Mouse (Mus musculus) adrenal gland, adult 18-20 months (tissue): ENCODE measurements at regions not wholly inside any gene's neighbourhood (a gene's known extent, or its start where the extent isn't known, plus 50 kb on each side); places are given as distances from the start of the nearest gene placed in this dataset.
"Not testable (repeated sequence)": the region's sequence is repeated elsewhere in the genome, so short reads cannot be mapped to it uniquely, and the experiment has no call there.

Experiments
- DNase-seq, 2 experiments: peaks; one replicate each; pipeline ENCODE4 v3.0.0; 2021 to 2022; ENCODE audit warnings: low spot score in 2 of 2

DNA sequence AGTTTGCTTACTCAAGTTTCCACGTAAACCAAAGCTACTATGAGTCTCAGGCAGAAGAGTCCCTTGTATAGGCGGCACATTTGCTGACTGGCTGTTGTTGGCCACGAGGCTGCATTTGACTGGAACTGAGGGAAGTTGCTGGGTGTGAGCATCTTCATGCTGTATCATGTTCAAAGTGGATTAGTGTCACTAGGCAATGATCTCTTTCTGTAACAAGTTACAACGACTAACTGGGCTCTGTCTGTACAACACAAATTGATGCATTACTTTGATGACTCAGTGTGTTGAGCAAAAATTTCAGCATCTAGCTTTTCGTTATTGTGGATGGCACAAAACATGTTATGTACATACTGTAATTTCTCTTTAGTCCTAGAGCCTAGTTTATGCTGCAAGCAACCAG lies 203.7 kb upstream of the P2ry1 start:
- no peak for DNase-seq

DNA sequence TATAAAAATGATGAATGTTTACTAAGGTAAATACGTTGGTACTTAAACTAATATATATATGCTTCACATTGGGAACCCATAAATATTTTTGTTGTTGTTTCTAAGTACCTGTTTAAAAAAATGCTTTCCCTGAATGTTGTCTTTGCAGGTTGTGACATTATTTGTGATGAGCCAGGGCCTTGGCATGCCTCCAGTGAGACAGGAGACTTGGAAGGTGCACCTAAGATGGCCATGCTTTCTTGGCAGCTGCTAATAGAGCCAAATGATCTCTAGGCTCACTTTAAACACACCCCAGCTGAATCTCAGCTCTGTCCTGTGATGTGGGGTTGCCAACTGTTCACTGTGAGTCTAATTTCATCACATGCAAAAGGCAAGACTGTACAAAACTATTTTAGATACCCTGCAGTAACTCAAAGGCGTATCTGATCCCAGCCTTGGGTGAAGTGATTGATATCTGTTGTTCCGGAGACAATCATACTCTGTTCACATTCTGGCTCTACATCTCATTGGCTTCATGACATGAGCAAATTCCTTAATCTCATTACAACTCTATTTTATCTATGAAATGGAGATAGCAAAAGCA lies 197.8 kb upstream of the P2ry1 start:
- DNase-seq, result no peak

- DNase-seq, result no peak
Observed at GRCm38 (mm10) chr3:60811924-60812323, 190.7 kb upstream of the P2ry1 start.

DNA sequence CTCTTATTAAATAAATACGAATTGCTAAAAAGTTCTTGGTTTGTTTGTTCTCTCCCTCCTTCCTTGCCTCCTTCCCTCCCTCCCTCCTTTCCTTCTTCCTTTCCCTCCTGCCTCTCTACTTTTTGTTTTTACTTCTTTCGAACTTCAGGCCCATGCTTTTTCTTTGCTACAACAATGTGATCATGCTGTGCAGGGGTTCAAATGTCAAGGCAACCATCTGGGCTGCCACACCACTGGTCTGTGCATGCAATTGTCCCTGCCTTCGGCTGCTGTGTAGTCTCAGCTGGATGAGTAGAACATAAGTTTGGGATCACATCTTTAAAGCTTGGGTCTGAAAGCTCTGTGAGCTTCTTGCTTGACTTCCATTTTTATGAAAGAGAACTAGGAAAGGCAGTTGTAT lies 189.1 kb upstream of the P2ry1 start:
- DNase-seq, result no peak

DNA sequence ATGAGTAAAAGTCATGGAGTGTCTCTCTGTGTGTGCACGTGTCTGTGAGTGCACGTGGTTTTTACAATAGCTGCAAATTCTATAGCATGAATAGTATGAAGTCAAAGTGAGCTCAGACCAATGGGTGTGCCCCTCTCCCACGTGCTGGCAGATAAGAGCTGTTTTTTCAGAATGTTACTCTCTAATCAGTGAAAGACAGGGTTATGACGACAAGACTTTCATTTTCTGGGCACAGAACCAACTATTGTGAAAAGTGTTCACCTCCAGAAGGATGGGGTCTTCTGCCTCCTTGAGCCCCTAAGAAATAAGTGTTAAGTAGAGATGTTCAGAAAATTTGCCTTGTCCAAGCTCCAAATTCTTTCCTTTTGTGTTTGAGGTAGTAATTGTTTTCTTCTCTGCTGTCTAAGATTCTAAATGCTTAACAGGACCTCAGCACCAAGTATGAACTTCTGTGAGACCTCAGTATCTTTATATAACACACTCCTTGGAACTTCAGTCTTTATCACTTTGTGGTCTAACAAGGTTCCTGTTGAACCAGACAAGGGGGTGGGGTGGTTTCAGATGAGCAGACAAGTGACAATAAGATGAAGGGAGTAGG lies 182.8 kb upstream of the P2ry1 start:
- DNase-seq, result no peak

GRCm38 (mm10) chr3:60821463-60821862 lies 181.1 kb upstream of the P2ry1 start:
- DNase-seq, result no peak

DNA sequence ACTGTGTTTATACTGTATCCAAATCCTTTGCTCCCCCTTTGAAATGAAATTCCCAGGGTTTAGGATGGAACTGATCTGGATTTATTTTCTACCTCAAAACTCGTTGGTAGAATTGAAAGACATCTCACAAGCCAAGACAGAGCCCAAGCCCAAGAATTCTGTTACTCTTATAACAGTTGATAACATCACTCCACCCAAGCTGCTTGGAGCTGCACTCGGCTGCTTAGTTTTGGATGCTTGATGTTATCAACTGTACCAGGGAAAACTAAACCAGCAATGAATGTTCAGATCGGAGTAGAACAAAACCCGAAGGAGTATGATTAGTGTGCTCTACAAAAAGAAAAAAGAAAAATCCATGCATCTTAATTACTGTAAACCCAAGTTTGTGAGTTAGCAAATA lies 175.8 kb upstream of the P2ry1 start:
- DNase-seq, result no peak

DNA sequence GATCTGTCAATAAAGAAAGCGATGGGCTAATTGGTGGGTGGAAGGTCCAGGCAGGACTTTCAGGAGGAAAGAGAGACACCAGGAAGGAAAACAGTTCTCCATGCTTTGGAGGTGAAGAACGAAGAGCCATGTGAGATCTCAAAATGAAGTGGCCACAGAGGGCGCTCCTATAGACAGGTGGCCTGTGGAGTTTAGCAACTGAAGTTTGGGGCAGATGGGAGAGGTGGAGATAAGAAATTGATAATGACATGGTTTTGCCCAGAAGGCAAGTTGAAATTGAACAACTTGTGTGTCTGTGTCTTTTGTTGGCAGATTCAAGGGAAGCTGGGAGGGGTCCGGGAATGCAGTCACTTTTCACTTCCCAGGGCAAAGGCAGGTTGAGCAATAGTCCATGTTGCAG lies 170.2 kb upstream of the P2ry1 start:
- no peak for DNase-seq

- DNase-seq, result no peak
Observed at GRCm38 (mm10) chr3:60841895-60842294, 160.7 kb upstream of the P2ry1 start.

GRCm38 (mm10) chr3:60845293-60845692 lies 157.3 kb upstream of the P2ry1 start:
- DNase-seq, result no peak

DNA sequence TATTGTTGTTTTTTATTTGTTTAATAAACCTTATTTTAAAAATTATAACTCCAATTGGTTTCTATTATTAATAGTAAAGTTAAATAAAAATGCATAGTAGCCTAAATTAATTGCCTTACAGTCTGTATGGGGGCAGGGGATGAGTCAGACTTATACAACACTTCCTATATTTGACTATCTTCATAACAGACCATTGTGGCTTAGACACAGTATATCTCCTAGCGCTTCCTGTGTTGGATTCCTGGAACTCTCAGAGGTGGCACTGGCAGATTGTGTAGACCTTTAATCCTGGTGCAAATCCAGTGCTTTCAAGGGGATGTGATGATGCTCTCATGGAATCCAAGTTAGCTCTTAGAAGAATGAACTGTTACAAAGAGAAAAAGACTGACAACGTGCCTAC lies 154.2 kb upstream of the P2ry1 start:
- no peak for DNase-seq

DNA sequence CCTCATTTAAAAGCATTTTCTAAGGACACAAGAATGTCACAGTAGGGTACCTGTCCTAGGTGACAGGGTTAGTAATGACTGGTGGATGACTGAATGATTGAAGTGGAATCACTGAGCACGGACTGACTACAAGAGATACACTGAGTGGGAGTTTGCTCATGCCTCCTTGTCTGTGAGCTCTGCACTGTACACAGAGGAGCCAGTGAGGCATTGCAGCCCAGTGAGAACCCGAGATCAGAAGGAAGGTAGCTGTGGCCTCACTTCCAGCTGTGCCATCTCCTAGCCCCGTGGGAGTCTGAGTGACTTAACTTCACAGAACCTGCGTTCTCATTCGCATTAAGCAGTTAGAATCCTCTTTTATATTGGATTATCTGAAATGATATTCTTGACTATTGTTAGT lies 148.8 kb upstream of the P2ry1 start:
- DNase-seq, result no peak

GRCm38 (mm10) chr3:60855734-60856133 lies 146.9 kb upstream of the P2ry1 start:
- DNase-seq, result no peak

GRCm38 (mm10) chr3:60858474-60859118 lies 144.0 kb upstream of the P2ry1 start:
- no peak for DNase-seq

DNA sequence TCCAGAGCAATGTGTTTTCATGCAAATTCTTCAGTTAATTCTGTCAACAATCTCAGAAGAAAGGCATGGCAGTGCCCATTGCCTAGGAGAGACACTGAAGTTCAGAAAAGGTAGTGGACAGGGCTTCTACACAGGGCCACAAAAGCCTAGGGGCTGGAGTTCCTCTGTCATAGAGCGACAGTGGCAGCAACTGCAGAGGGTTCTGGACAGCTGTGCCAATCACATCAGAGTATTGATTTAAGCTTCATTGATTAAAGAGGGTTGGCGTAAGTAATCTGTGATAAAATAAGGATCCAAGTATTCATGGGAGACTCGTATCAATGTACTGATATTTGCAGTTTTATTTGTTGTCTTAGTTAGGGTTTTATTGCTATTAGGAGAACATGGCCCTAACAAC lies 143.5 kb upstream of the P2ry1 start:
- no peak for DNase-seq

GRCm38 (mm10) chr3:60876858-60877257 lies 125.7 kb upstream of the P2ry1 start:
- DNase-seq, result not testable (repeated sequence)

DNA sequence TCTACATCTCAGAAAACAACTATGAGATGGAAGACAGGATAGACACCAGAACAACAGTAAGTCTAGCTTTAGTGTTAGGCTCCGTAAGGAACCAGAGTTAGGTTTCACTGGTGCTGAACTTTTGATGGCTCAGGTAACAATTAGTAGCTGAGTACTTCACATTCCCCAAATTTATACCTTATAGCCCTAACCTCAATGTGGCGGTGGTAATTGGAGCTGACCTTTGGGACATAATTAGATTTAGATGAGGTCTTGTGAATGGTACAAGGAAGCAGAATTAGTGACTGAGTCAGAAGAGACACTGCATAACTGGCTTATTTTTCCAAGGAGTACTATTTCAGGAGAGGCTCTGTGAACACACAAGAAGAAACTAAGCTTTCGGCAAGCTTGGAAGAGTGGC lies 123.7 kb upstream of the P2ry1 start:
- DNase-seq, result no peak

DNA sequence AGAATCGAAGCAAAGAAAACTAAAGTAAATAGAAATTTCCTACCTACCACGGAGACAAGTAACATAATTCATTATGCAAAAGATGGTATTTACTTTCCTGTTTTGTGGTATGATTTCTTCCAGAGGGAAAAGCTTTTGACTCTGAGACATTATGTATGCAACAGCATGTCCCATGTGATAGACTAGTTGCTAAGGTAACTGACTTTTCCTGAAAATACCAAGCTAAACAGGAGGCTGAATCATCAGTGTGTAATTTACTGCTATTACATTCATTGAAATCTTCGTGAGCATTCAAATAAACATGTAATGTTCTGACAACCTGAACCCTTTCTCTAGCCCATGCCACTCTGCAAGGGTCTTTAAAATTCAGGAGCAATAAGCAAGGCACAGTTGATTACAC lies 118.6 kb upstream of the P2ry1 start:
- DNase-seq, result no peak

DNA sequence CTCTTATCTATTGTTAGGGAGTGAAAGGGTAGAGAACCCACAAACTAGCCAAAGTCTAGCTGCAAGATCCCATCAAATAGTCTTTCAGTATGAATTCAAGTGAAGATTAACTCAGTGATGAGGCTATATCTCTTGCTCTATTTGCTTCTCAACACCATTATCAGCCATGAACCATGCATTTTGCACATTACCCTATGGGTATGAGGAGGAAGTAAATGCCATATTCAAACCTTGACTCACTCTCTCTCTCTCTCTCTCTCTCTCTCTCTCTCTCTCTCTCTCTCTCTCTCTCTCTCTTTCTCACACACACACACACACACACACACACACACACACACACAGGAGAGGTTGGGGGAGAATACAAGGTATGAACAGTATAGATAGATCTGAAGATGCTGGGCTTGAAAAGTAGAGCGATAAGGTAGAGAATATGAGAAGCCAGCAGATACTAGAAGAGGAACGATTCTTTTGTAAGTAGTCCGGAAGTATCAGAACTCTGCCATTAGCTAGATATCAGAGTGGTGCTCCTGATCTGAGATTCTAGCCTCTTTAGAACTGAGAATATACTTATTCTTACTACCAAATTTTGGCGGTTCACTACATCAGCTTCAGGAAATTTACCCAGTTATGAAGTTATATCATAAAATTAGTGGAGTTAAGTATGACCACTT lies 113.3 kb upstream of the P2ry1 start:
- DNase-seq, result no peak

DNA sequence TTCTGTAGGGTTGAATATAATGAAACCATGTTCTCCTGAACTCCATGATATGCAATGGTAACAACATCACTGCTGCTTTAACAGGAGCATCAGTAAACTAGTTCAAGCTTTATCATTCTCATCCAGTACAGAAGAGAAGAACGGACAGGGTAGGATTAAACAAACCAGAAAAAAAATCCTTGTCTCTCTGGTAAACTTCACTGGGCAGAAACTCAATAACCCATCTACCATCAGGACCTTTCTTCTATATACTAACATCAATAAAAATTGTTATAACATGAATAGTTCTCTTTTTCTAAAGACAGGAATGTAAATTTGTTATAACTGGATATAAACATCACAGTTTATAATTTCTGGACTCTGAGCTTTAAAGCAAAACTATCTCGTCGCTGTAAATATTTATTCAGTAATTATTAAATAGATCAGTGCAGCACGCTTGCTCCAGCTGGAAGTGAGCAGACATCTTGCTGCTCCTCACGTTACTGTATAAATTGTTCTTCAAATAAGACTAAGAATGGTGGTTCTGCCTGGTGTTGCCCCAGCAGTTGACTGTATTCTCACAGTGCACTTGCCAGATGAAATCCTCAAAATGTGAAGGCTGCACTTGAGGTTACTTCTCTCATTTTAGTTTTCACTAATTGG lies 104.8 kb upstream of the P2ry1 start:
- DNase-seq, result no peak

GRCm38 (mm10) chr3:60898720-60899119 lies 103.9 kb upstream of the P2ry1 start:
- DNase-seq, result no peak

DNA sequence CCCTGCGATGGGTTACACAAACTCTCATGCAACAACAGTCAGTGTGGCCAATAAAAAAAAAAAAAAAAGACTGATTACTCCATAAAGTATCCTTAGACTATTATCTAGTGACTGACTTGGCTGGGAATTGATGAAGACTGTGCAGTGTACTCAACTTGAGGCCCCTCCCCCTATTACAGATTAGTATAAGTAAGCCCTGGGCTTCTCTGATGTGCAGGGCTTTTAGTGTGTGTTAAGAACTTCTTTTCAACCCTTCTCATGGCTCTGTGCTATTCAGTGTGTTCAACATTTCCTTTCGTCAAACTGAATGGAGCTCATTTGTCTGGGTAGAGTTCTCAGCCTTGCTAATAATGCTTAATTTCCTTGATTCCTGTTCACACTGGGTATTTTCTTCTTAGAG lies 101.0 kb upstream of the P2ry1 start:
- no peak for DNase-seq
